Mouse (Mus musculus) urinary bladder, adult 2 months (tissue): ENCODE data around the gene Dnajb8. TPM values are rescaled to one million over a fixed set of nuclear protein-coding genes. Genes with fewer than 3 reads are reported as not detected.

Experiments used
- DNase-seq: peaks from one replicate; pipeline ENCODE4 v3.0.0; 2022; ENCODE audit warnings: low spot score
- polyA plus RNA-seq: library from polyadenylated mRNA; depleted of rRNA; stranded (reverse); fragments of >200 nt; gene quantifications from 2 replicates; pipeline ENCODE4 v1.2.3, GENCODE M21; 2012; rRNA removed

Gene Dnajb8
- not detected in 2 replicates for polyA plus RNA-seq

DNA sequence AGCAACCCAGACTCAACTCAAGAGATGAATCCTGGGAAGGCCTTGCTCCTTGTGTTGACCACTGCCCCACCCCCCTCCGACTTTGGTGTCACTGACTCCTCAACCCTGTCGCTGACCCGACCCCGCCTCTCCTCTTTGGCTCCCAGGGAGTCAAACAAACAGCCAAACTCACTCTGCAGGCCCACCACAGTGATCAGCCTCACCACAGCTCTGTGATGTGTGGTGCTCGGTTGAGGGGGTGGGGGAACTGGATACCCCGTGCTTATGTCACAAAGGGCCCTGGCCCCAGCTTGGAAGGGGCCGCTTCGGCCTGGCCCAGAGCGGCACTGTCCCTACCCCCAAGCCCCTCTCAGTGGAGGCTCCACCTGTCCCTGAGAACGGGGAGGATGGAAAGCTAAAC lies at the start of gene Dnajb8:
Gene Dnajb8, plus strand, starts transcription at position 301 of the 400 bp plus-strand sequence.
- no peak for DNase-seq

DNA sequence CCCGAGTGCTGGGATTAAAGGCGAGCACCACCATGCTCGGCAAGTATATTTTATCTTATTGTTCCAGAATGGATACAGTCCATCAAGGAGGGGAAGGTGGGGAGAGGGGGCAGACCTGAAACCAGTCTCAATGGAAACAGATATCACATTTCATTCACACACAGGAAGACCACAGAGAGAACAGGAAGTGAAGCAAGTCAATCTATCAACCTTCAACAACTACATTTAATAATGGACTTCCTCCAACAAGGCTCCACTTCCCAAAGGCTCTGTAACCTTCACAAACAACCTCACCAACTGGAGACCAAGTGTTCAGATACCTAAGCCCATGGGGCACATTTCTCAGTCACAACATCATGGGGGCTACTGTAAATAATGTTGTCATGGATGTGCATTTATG lies 47.9 kb upstream of the Dnajb8 start:
- no peak for DNase-seq

DNA sequence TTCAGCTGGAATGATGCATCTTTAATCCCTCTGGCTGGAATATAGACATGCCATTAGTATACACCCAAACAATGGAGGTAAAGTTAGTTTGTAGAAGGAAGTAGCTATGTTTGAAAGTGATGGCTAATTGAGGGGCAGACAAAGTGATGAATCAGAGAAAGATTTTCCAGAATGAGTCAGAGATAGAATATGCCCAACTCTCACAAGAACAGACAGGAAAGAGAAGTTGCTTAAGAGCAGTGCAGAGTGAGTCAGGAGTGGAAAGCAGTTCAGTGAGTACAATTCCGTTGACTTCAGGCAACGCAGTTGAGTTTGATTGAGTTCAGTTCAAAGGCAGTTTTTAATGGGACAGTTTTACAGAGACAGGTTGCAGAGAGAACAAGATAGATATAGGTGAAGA lies 47.4 kb upstream of the Dnajb8 start:
- no peak for DNase-seq

DNA sequence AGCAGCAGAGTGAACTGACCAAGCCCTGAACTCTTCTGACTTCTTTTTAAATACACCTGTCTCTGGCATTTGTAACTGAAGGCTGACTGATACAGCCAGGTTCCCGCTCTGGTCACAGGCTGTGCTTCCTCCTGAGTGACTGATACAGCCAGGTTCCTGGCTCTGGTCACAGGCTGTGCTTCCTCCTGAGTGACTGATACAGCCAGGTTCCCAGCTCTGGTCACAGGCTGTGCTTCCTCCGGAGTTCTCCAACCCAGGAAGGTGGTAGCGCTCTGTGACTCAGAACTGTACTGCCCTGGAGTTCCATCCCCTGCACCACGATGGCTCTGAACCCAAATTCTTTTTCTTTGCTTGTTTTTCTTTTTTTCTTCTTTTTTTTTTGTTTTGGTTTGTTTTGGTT lies 37.4 kb upstream of the Dnajb8 start:
- DNase-seq, result no peak

DNA sequence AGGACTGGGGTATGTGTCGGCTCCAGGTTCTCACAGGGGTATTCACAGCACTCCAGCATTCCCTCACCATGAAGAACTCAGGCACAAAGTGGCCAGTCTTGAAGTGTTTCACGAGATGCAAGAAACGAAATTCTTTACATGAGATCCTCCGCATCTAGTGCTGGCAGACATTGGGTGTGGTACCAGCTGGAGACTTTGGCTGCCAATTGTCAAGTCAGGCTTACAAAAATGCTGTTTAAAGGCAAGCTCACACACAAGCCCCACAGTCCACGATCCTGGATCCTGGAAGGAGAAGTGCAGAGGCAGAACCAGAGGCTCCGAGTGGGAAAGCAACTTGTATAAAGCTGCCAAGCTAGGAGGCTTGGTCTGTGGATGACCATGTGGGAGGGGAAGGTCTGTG lies 33.9 kb upstream of the Dnajb8 start:
- no peak for DNase-seq

DNA sequence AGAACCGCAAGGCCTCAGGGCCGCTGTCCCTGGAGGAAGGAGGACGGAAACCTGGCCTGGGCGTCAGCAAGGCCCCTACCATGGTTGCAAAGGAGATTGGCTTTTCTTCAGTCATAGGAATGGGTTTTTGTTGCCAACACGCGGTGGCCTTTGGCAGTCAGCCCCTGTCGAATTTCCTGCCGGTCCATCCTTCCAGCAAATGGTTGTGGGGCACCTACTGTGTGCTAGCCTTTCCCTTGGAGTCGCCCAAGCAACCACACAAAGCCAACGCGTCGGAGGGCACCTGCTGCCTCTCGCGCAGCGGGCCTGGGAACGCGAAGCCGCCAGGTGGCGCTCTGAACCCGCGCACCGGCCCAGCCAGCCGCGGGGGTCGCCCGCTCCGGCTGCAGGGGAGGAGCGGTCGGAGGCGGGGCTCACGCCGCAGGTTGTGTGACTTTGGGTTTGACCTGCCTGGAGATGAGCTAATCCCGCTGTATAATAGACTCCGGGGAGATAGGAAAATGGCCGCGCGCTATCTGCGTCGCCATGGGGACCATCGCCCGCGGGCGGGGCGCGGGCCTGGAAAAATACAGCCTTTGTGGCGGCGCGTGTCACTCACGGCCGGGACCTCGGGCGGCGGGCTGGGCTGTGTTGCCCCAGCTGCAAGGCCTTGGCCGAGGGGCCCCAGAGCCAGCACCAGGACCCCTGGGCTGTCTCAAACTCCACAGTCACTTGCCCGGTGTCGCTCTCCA lies 32.6 kb upstream of the Dnajb8 start:
- DNase-seq, result peak; percentile 85

DNA sequence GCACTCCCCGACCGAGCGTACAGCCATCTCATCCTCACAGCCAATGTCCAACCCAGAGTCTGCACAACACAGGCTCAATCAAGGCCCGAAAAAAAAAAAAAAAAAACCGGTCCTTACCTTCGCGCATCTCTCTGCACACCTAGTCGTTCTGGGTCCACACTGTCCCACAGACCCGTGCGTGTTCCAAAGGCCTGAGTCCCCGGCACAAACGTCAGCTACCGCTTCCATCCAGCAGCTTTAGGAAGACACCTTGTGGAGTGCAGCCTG lies 32.1 kb upstream of the Dnajb8 start:
- DNase-seq, result no peak

DNA sequence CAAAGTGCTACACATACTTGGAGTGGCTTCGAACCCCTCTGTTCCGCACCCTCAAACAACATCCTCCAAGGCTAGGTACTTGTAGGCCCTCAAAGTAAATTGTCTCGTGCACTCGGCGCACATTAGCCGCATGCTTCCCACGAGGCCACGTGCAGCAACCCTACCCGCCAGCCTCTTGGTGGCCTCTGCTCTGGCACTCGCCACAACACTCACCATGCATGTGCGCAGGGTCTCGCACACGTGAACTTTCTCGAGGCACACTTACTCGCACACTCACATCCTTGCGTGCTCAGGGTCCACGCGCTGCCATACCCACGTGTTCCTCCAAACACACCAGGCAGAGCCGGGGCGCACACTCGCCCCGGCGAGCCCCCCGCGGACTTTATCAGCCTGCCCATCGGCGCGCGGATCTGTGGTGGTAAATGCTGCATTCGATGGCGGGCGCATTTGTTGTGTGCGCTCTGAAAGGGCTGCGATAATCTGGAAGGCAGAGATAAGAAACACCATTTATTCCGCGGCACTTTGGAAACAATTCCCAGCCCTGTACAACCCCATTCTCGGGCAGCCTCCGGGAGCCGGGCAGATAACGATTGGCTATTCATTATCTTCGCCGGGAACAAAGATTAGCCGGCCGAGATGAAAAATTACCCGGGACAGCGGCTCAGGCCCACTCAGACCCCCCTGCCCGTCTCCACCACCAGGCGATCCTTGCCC lies 31.6 kb upstream of the Dnajb8 start:
- no peak for DNase-seq

DNA sequence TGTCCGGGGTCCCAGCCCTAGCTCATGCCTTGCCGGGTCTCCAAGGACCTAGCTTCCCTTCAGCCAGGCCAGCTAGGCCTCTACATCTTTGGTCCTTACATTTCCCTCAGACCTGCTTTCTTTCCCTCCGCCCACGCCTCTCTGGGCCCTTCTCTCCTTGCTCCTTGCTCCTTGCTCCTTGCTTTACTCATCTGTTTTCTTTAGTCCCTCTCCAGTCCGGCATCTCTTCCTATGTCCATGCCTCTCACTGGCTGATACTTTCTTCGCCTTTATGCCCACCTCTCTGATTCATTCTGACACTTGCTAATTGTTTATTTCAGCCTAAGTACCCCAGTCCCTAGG lies 31.1 kb upstream of the Dnajb8 start:
- DNase-seq, result no peak

DNA sequence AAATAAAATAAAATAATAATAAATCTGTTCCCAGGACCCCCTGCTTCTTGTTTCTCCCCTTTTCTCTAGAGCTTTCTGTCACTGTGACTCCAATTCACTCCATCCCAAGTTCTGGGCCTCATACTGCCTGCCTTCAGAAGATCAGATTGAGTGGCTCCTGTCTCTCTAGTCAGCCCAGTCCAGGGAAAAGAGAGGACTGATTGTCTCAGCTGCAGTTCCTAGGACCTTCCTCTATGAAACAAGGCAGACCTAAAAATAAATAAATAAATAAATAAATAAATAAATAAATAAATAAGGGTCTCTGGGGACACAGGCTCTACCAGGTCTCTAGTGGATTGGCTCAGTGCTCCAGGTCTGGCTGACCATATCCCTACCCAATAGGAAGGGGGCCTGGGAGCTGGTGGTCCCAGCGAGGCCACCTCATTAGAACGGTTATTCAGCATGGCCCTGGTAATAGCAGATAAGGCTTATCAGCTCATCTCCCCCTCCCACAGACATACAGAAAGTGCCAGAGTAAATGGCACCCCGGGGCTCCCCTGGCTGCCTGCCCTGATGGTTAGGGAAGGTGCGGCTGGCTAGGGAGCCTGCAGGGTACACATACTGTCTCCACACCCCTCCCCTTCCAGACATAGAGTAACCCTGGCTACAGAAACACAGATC lies 30.5 kb upstream of the Dnajb8 start:
- no peak for DNase-seq

DNA sequence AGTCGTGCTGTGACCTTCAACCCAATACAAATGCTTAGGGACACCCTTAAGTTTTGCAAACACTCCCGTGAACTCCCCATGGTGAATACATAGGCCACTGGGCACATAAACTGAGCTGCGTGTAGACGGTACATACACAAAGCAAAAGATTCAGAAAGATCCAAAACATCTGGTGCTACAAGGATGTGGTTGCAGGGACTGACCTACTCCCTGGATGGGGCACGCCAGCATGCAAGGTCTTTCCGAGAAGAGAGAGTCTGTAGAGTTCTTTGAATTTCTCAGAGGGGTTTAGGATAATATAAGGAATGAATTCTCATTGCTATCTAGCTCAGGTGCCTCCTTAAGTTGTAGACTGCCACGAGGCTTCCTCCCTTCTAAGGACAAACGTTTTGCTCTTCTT lies 29.3 kb upstream of the Dnajb8 start:
- no peak for DNase-seq

DNA sequence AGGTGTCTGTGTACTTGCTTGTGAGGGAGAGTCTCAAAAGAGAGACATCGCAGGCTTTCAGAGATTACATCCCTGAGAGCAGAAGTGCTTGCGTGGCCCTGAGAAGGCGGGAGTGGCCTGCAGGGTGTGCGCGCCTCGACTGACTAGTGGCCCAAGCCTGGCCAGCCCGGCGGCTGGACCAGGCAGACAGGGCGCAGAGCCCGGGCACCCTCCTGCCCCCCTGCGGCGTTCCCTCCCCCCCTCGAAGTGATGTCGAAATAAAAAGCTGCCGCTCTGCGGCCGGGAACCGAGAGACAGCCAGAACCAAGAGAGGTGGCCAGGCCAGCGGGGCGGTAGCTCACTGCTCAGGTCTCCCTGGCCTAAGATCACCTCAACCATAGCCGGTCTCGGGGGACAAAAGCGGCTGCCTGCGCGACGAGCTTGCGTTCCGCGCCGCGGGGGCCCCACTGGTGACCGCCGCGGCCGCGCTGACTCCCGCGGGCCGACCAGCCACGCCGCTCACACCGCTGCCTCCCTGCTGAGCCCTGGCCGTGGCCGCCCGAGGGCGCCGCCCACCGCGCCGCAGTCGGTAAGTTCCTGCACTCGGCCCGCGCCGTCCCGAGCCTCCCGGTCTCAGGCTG lies 28.5 kb upstream of the Dnajb8 start, which contains the start of gene Gata2:
Gene Gata2, plus strand, starts transcription at position 459 of the 620 bp plus-strand sequence.
- peak; percentile 72 for DNase-seq

DNA sequence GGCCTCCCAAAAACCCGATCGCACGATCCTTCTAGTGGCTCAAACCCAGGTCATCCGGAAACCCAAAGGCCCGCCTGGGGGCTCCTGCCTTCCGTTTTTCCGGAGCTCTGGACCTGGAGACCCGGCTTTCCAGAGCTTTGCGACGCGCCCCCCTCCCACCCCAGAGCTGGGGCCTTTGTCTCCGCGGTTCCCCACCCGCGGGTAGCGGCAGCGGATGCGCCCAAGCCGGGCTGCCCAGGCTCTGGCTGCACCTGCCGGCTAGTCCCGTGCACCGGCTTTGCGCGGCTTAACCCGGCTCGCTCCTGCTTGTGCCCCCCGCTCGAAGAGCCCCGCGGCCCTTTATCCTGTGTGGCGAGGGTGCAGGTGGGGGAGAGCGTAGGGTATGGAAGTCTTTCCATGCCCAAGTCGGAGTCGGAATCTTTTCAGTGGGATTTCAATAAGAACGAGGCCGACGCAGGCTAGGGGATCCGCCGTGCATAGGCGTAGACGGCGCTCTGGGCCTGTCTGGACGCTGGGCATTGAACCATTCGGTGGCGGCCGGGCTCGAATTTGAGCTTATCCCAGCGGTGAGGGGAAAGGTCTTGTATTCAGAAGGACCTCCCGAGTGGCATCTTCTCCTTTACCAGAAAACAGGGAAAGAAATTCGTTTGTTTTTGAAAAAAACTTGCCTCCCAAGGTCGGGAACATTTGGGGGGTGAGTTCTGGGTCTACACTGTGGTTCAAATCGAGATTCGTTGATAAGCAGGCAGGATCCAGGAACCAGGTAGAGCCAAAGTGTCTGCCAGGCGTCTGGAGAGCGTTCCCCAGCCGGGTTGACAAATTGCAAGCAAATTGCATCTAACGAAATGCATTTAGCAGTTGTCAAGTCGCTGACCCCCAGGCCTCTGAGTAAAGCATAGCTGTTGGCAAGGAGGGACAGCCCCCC lies 27.8 kb upstream of the Dnajb8 start:
- no peak for DNase-seq

DNA sequence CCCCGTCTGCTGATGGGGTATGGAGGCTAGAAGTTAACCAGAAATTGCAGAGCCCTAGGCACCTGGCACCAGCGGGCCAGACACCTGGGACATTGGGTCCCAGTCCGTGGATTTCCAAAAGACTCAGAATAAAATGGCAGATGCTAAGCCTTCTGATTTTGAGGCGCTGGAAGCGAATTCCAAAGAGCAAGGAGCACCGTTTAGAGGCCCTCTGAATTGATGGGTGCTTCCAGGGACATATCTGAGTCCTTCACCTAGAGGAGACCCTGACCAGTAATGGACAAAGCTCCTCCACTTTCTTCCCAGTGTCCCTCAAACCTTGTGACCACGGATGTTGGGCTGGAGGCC lies 27.1 kb upstream of the Dnajb8 start:
- no peak for DNase-seq

DNA sequence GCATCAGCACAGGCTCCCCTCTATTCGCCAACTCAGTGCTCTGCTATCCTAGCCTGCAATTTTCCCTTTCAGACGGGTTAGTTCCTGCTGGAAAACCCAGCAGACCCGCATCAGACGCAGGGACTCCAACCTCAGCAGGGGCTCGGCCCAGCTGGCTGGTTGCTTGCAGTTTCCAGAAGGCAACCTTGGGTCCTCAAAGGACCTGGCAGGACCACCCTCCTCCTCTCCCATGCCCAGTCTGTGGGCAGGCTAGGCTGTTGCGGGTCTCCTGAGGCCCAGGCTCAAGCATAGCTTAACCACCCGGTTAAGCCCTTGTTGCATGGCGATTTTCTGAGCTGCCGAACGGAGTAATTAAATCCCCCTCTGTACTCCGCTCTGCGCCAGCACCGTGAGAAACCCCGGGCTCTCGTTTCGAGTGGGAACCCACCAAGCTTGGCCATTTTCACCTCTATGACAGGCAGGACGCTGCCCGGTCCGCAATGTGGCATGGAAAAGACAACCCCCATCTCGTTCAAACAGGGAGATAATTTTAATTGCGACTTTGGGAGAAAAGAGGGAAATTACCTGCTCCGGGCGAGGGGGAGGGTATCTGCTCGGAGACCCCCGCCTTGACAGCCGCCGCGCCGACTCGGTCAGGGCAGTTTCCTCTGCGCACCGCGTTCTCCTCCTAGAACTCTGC lies 25.9 kb upstream of the Dnajb8 start:
- no peak for DNase-seq

DNA sequence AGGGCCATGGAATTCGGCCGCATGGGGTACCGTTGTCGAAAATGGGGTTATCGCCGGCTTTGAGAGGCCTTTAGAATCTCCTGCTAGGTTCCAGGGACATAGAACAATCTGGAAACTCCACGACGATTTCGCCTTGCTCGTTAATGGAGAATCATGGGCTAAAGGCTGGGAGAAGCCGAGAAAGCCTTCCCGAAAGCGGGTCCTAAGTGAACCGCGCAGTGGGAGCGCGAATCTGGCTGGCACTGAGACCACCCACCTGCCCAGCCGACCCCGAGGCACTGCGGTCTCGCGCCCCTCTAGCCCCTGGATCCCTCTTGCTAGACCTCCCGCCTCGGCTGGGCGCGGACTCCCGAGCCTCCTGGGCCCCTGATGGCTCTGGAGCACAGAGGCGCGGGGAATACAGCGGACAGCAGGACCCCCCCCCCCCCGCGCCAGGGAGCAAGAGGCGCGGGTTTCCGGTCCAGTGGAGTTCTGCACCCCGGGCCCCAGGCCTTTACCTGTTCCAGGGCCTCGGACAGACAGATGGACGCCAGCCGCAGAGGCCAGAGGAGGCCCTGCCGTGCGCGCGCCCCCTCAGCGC lies 25.2 kb upstream of the Dnajb8 start:
- no peak for DNase-seq

DNA sequence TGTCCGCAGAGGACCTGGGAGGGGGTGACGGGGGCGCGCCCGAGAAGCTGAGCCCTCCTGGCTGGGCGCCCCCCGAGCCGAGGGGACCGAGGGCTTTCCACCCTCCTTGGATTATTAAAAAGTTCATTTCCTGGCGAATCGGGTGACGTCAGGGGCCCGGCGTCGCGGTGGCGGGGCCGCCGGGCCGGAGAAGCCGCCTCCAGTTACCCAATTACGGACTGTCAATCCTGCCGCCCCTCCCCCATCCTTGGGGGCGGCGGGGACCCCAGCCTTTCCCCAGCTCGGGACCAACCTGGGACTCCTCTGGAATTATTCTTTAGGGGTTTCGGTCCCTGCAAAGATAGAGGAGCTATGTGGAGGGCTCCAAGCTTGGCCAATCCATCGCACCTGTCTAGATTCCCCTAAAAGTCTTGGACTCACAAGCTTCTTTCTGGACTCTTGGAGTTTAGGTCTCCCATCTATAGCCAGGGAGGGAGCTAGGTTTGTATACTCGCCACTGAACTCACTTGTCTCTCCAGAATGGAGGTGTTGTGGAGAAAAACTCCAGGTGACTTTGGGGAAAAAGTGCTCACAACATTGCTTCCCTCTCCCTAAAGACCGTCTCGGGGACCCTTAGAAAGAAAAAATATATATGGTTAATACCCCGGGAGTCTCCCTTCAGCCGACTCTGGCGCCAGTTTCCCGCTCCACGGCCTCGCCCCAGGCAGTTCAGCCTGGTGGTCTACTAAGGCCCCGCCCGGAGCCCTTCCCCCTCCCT lies 24.6 kb upstream of the Dnajb8 start:
- DNase-seq, result peak; percentile 71

DNA sequence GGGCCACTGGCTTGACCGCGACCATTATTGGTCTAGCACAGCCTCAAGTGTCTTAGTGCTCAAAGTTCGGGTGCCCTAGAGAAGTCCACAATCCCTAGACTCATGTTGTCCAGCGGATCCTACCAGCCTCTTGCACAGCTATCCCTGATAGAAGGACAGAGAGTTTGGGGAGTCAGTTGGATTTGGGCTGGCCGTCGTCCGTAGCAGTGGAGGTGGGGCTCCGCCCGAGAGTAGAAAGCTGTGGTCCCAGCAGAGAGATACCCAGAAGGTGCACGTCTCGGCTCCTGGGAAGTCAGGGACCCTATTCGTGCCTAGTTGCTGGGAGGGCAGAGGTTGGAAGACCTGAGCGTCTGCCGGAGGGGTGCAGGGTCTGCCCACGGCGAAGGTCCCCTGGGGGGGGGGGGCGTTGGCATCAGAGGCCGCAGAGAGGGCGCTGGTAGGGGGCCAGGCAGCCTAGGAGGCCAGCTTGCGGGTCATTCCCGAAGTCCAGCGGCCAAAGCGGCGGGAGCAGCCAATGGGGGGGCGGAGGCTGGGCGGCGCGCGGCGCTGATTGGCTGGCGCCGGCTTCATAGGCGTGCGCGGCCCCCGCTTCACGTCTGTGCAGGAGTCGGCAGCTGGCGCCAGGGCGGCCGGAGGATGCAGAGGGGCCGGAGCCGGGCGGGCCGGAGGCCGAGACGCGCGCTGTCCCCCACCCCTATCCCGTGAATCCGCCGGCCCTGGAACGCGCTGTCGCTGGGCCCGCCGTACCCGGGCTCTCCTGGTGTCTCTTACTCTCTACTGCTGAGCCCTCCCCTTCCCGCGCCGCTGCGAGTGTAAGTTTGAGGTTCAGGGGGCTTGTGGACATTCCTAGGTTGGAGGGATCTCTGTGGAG lies 23.8 kb upstream of the Dnajb8 start:
- DNase-seq, result peak; percentile 93
